Mouse (Mus musculus) brain, embryonic 14.5 days (tissue): Measurements from ENCODE around the gene Gnptab. TPM values are rescaled to one million over a fixed set of nuclear protein-coding genes. Genes with fewer than 3 reads are reported as not detected.
A peak's percentile ranks its signal among the peaks of the same experiment; 100 is the strongest.

ENCODE experiments used
- DNase-seq: peaks from one replicate; pipeline ENCODE4 v3.0.0-alpha.2; 2011; ENCODE audit warnings: low read depth
- CTCF ChIP-seq: fragments of 200-500 bp; IDR thresholded peaks from 2 replicates; pipeline ENCODE4 v1.5.1; 2012; ENCODE audit warnings: inconsistent platforms, mild to moderate bottlenecking, moderate library complexity, borderline replicate concordance; ENCODE audit not compliant: insufficient read depth, insufficient read length; ENCODE audit errors: extremely low read depth
- POLR2A ChIP-seq: fragments of 200-500 bp; IDR thresholded peaks from 2 replicates; pipeline ENCODE4 v1.6.1; 2012; ENCODE audit warnings: mild to moderate bottlenecking, inconsistent platforms, borderline replicate concordance; ENCODE audit not compliant: poor library complexity, insufficient read depth, insufficient read length, severe bottlenecking; ENCODE audit errors: extremely low read depth
- polyA plus RNA-seq: library from polyadenylated mRNA; depleted of rRNA; stranded (reverse); fragments of >200 nt; gene quantifications from 2 replicates; pipeline ENCODE4 v1.2.3, GENCODE M21; 2012

Gnptab gene
- polyA plus RNA-seq, 1 experiment: 41.4 TPM

- TF ChIP-seq POLR2A (no peak), CTCF (no peak)
- peak; percentile 81 for DNase-seq
Observed at GRCm38 (mm10) chr10:88380002-88380401, 1.1 kb downstream of the Gnptab start.

GRCm38 (mm10) chr10:88380430-88381060 is 1.6 kb downstream of the Gnptab start:
- peak; percentile 49 for DNase-seq
- TF ChIP-seq CTCF: no peak; the same call in 1 of the 2 replicates
- TF ChIP-seq POLR2A: no peak

- DNase-seq: no peak
- TF ChIP-seq CTCF (no peak), POLR2A (no peak)
Observed at GRCm38 (mm10) chr10:88381286-88381685, 2.4 kb downstream of the Gnptab start.

- no peak for DNase-seq
- TF ChIP-seq POLR2A (no peak), CTCF (no peak)
Observed at GRCm38 (mm10) chr10:88382009-88382408, 3.1 kb downstream of the Gnptab start.

GRCm38 (mm10) chr10:88383479-88383878 is 4.5 kb downstream of the Gnptab start:
- DNase-seq: no peak
- TF ChIP-seq CTCF (no peak), POLR2A (no peak)

- DNase-seq: no peak
- TF ChIP-seq CTCF: no peak
- no peak for TF ChIP-seq POLR2A
Observed at GRCm38 (mm10) chr10:88384081-88384480, 5.1 kb downstream of the Gnptab start.

- TF ChIP-seq CTCF (no peak), POLR2A (no peak)
- no peak for DNase-seq
Observed at GRCm38 (mm10) chr10:88385290-88385689, 6.4 kb downstream of the Gnptab start.

GRCm38 (mm10) chr10:88385758-88386157 is 6.8 kb downstream of the Gnptab start:
- no peak for DNase-seq
- TF ChIP-seq CTCF (no peak), POLR2A (no peak)

- TF ChIP-seq CTCF: no peak
- DNase-seq: no peak
Observed at GRCm38 (mm10) chr10:88386251-88386650, 7.3 kb downstream of the Gnptab start.

GRCm38 (mm10) chr10:88389576-88389975 is 10.6 kb downstream of the Gnptab start:
- no peak for TF ChIP-seq CTCF
- TF ChIP-seq POLR2A: no peak
- no peak for DNase-seq

GRCm38 (mm10) chr10:88390096-88390790 is 11.3 kb downstream of the Gnptab start:
- DNase-seq: no peak
- TF ChIP-seq POLR2A (no peak), CTCF (no peak)

- TF ChIP-seq POLR2A (no peak), CTCF (no peak)
- no peak for DNase-seq
Observed at GRCm38 (mm10) chr10:88391495-88391894, 12.6 kb downstream of the Gnptab start.
